Mouse (Mus musculus): ENCODE results near the gene Hadha. TPM values are rescaled to one million over a fixed set of nuclear protein-coding genes. Genes with fewer than 3 reads are reported as not detected.

Hadha gene
- polyA plus RNA-seq, 1 experiment from 2014 or later = 122 TPM

- DNase-seq (ENCODE audit: low spot score) = no peak
- peak overlapping the region; percentile 63 for H3K4me2 ChIP-seq
- WGBS = 56% methylated on average over 3 of the region's 3 CpGs
- no peaks in the 10 kb centered on the region for H3K9me3 ChIP-seq (ENCODE audit: control insufficient read depth, low read length)
- peaks cover 81% of the 10 kb centered on the region for H3K27me3 ChIP-seq (replicated peaks; ENCODE audit: control insufficient read depth, insufficient read depth, low read length)
- no peak overlapping the region for H3K9ac ChIP-seq (ENCODE audit: low read depth, low read length)
- H3K27ac ChIP-seq (ENCODE audit: low read depth, low read length) = no peak overlapping the region
- no peak for ATAC-seq (replicated peaks; ENCODE audit: low FRiP score)
- H3K36me3 ChIP-seq (ENCODE audit: control insufficient read depth, insufficient read depth, low read length) = no peaks in the 10 kb centered on the region
- H3K4me1 ChIP-seq (replicated peaks; ENCODE audit: control insufficient read depth, insufficient read depth, low read length) = peaks cover 15% of the 10 kb centered on the region
- no peak overlapping the region; the same call in 1 of the 2 replicates for H3K4me3 ChIP-seq (ENCODE audit: low read depth, low read length)
Observed at GRCm38 (mm10) chr5:30111771-30112170, 43.2 kb downstream of the Hadha start.

- H3K27me3 ChIP-seq (replicated peaks; ENCODE audit: control insufficient read depth, insufficient read depth, low read length) = peaks cover 87% of the 10 kb centered on the region
- no peak overlapping the region for H3K27ac ChIP-seq (ENCODE audit: low read depth, low read length)
- H3K36me3 ChIP-seq (ENCODE audit: control insufficient read depth, insufficient read depth, low read length) = no peaks in the 10 kb centered on the region
- H3K4me2 ChIP-seq = peak overlapping the region; percentile 63
- WGBS = 1% methylated on average over 18 of the region's 18 CpGs
- H3K4me1 ChIP-seq (replicated peaks; ENCODE audit: control insufficient read depth, insufficient read depth, low read length) = peaks cover 15% of the 10 kb centered on the region
- H3K4me3 ChIP-seq (ENCODE audit: low read depth, low read length) = peak overlapping the region; percentile 26
- no peaks in the 10 kb centered on the region for H3K9me3 ChIP-seq (ENCODE audit: control insufficient read depth, low read length)
- H3K9ac ChIP-seq (ENCODE audit: low read depth, low read length) = no peak overlapping the region
- DNase-seq (ENCODE audit: low spot score) (peak; percentile 68), ATAC-seq (replicated peaks; ENCODE audit: low FRiP score) (peak; percentile 60)
Observed at GRCm38 (mm10) chr5:30111126-30111525, 43.8 kb downstream of the Hadha start.

- H3K9ac ChIP-seq (ENCODE audit: low read depth, low read length) = no peak overlapping the region
- H3K36me3 ChIP-seq (ENCODE audit: control insufficient read depth, insufficient read depth, low read length) = no peaks in the 10 kb centered on the region
- no peak overlapping the region for H3K27ac ChIP-seq (ENCODE audit: low read depth, low read length)
- H3K4me3 ChIP-seq (ENCODE audit: low read depth, low read length) = peak overlapping the region; percentile 26
- ATAC-seq (replicated peaks; ENCODE audit: low FRiP score) (0 out of 2 replicates have a peak, but pooled peaks have one; percentile 27), DNase-seq (ENCODE audit: low spot score) (no peak)
- no peaks in the 10 kb centered on the region for H3K9me3 ChIP-seq (ENCODE audit: control insufficient read depth, low read length)
- H3K4me1 ChIP-seq (replicated peaks; ENCODE audit: control insufficient read depth, insufficient read depth, low read length) = peaks cover 15% of the 10 kb centered on the region
- H3K27me3 ChIP-seq (replicated peaks; ENCODE audit: control insufficient read depth, insufficient read depth, low read length) = peaks cover 87% of the 10 kb centered on the region
- WGBS = 11% methylated on average over 22 of the region's 22 CpGs
- peak overlapping the region; percentile 63 for H3K4me2 ChIP-seq
Observed at GRCm38 (mm10) chr5:30110371-30111060, 44.4 kb downstream of the Hadha start.

- Histone ChIP-seq H3K27ac (ENCODE audit: low read depth, low read length) (no peak overlapping the region), H3K9ac (ENCODE audit: low read depth, low read length) (no peak overlapping the region), H3K27me3 (replicated peaks; ENCODE audit: control insufficient read depth, insufficient read depth, low read length) (peaks cover 89% of the 10 kb centered on the region), H3K4me1 (replicated peaks; ENCODE audit: control insufficient read depth, insufficient read depth, low read length) (peaks cover 14% of the 10 kb centered on the region), H3K4me3 (ENCODE audit: low read depth, low read length) (no peak overlapping the region), H3K4me2 (no peak overlapping the region), H3K36me3 (ENCODE audit: control insufficient read depth, insufficient read depth, low read length) (no peaks in the 10 kb centered on the region), H3K9me3 (ENCODE audit: control insufficient read depth, low read length) (no peaks in the 10 kb centered on the region)
- WGBS = 47% methylated on average over 2 of the region's 2 CpGs
- DNase-seq (ENCODE audit: low spot score) (no peak), ATAC-seq (replicated peaks; ENCODE audit: low FRiP score) (no peak)
Observed at GRCm38 (mm10) chr5:30109899-30110298, 45.1 kb downstream of the Hadha start.

- Histone ChIP-seq H3K9ac (ENCODE audit: low read depth, low read length) (no peak overlapping the region), H3K4me1 (replicated peaks; ENCODE audit: control insufficient read depth, insufficient read depth, low read length) (peaks cover 11% of the 10 kb centered on the region), H3K36me3 (ENCODE audit: control insufficient read depth, insufficient read depth, low read length) (no peaks in the 10 kb centered on the region), H3K27me3 (replicated peaks; ENCODE audit: control insufficient read depth, insufficient read depth, low read length) (peaks cover 88% of the 10 kb centered on the region), H3K4me3 (ENCODE audit: low read depth, low read length) (no peak overlapping the region), H3K9me3 (ENCODE audit: control insufficient read depth, low read length) (no peaks in the 10 kb centered on the region), H3K4me2 (no peak overlapping the region), H3K27ac (ENCODE audit: low read depth, low read length) (no peak overlapping the region)
- WGBS = 68% methylated on average over 6 of the region's 6 CpGs
- no peak for DNase-seq (ENCODE audit: low spot score)
- ATAC-seq (replicated peaks; ENCODE audit: low FRiP score) = no peak
Observed at GRCm38 (mm10) chr5:30108233-30108632, 46.7 kb downstream of the Hadha start.

GRCm38 (mm10) chr5:30107611-30108041, 47.3 kb downstream of the Hadha start:
- no peak overlapping the region for H3K4me2 ChIP-seq
- no peak overlapping the region for H3K27ac ChIP-seq (ENCODE audit: low read depth, low read length)
- peaks cover 11% of the 10 kb centered on the region for H3K4me1 ChIP-seq (replicated peaks; ENCODE audit: control insufficient read depth, insufficient read depth, low read length)
- H3K9ac ChIP-seq (ENCODE audit: low read depth, low read length) = no peak overlapping the region
- no peak overlapping the region for H3K4me3 ChIP-seq (ENCODE audit: low read depth, low read length)
- H3K36me3 ChIP-seq (ENCODE audit: control insufficient read depth, insufficient read depth, low read length) = no peaks in the 10 kb centered on the region
- H3K27me3 ChIP-seq (replicated peaks; ENCODE audit: control insufficient read depth, insufficient read depth, low read length) = peaks cover 84% of the 10 kb centered on the region
- H3K9me3 ChIP-seq (ENCODE audit: control insufficient read depth, low read length) = no peaks in the 10 kb centered on the region
- DNase-seq (ENCODE audit: low spot score) (no peak), ATAC-seq (replicated peaks; ENCODE audit: low FRiP score) (no peak)
- 16% methylated on average over 5 of the region's 5 CpGs for WGBS

- ATAC-seq (replicated peaks; ENCODE audit: low FRiP score) = no peak
- Histone ChIP-seq H3K9ac (ENCODE audit: low read depth, low read length) (no peak overlapping the region), H3K4me1 (replicated peaks; ENCODE audit: control insufficient read depth, insufficient read depth, low read length) (peaks cover 11% of the 10 kb centered on the region), H3K36me3 (ENCODE audit: control insufficient read depth, insufficient read depth, low read length) (no peaks in the 10 kb centered on the region), H3K4me2 (no peak overlapping the region), H3K4me3 (ENCODE audit: low read depth, low read length) (no peak overlapping the region), H3K27ac (ENCODE audit: low read depth, low read length) (no peak overlapping the region), H3K9me3 (ENCODE audit: control insufficient read depth, low read length) (no peaks in the 10 kb centered on the region), H3K27me3 (replicated peaks; ENCODE audit: control insufficient read depth, insufficient read depth, low read length) (peaks cover 81% of the 10 kb centered on the region)
- WGBS = 23% methylated on average over 7 of the region's 7 CpGs
- DNase-seq (ENCODE audit: low spot score) = no peak
Observed at GRCm38 (mm10) chr5:30107186-30107585, 47.8 kb downstream of the Hadha start.

- H3K9me3 ChIP-seq (ENCODE audit: control insufficient read depth, low read length) = no peaks in the 10 kb centered on the region
- ATAC-seq (replicated peaks; ENCODE audit: low FRiP score) (no peak), DNase-seq (ENCODE audit: low spot score) (no peak)
- no peak overlapping the region for H3K4me3 ChIP-seq (ENCODE audit: low read depth, low read length)
- 32% methylated on average over 2 of the region's 2 CpGs for WGBS
- no peak overlapping the region for H3K4me2 ChIP-seq
- peaks cover 76% of the 10 kb centered on the region for H3K27me3 ChIP-seq (replicated peaks; ENCODE audit: control insufficient read depth, insufficient read depth, low read length)
- no peak overlapping the region for H3K27ac ChIP-seq (ENCODE audit: low read depth, low read length)
- no peak overlapping the region for H3K9ac ChIP-seq (ENCODE audit: low read depth, low read length)
- no peaks in the 10 kb centered on the region for H3K36me3 ChIP-seq (ENCODE audit: control insufficient read depth, insufficient read depth, low read length)
- peaks cover 11% of the 10 kb centered on the region for H3K4me1 ChIP-seq (replicated peaks; ENCODE audit: control insufficient read depth, insufficient read depth, low read length)
Observed at GRCm38 (mm10) chr5:30106756-30107155, 48.2 kb downstream of the Hadha start.

- DNase-seq (ENCODE audit: low spot score) (no peak), ATAC-seq (replicated peaks; ENCODE audit: low FRiP score) (no peak)
- Histone ChIP-seq H3K4me3 (ENCODE audit: low read depth, low read length) (peak within 1 kb of the TSS; percentile 39), H3K27me3 (replicated peaks; ENCODE audit: control insufficient read depth, insufficient read depth, low read length) (peaks cover 67% of the 10 kb centered on the region), H3K27ac (ENCODE audit: low read depth, low read length) (no peak within 1 kb of the TSS), H3K9me3 (ENCODE audit: control insufficient read depth, low read length) (no peaks in the 10 kb centered on the region), H3K4me1 (replicated peaks; ENCODE audit: control insufficient read depth, insufficient read depth, low read length) (peaks cover 3% of the 10 kb centered on the region), H3K4me2 (peak within 1 kb of the TSS; percentile 58), H3K9ac (ENCODE audit: low read depth, low read length) (no peak within 1 kb of the TSS), H3K36me3 (ENCODE audit: control insufficient read depth, insufficient read depth, low read length) (no peaks in the 10 kb centered on the region)
- 3% methylated on average over 29 of the region's 29 CpGs for WGBS
Observed at GRCm38 (mm10) chr5:30105668-30106300, 49.2 kb downstream of the Hadha start, which contains the start of gene 3110082J24Rik. 3110082J24Rik (minus strand) TSS chr5:30106086.
